Mouse (Mus musculus) C2C12 (cell line): Measurements from ENCODE around the gene Tmprss11g. TPM values are rescaled to one million over a fixed set of nuclear protein-coding genes. Genes with fewer than 3 reads are reported as not detected.
A peak's percentile ranks its signal among the peaks of the same experiment; 100 is the strongest.

Experiments used
- H3K27me3 ChIP-seq: one replicate; pipeline ENCODE4 v1.6.1; 2011; ENCODE audit not compliant: control insufficient read depth, insufficient read depth, insufficient read length
- H3K36me3 ChIP-seq: one replicate; pipeline ENCODE4 v1.6.1; 2011; ENCODE audit not compliant: control insufficient read depth, insufficient read depth
- H3K4me3 ChIP-seq: one replicate; pipeline ENCODE4 v1.5.1; 2011; ENCODE audit warnings: mild to moderate bottlenecking, control low read depth; ENCODE audit not compliant: poor library complexity, insufficient read depth, severe bottlenecking
- H3K79me2 ChIP-seq: one replicate; pipeline ENCODE4 v1.6.1; 2011; ENCODE audit not compliant: control insufficient read depth, insufficient read depth
- H3K79me3 ChIP-seq: one replicate; pipeline ENCODE4 v1.6.1; 2011; ENCODE audit warnings: low read depth, control low read depth
- H3ac ChIP-seq: one replicate; pipeline ENCODE3; 2011; ENCODE audit warnings: low read depth; ENCODE audit not compliant: control insufficient read depth, insufficient read length
- CEBPB ChIP-seq: IDR thresholded peaks from one replicate; pipeline ENCODE4 v1.6.1; 2011; ENCODE audit warnings: low read depth, mild to moderate bottlenecking, control low read depth, moderate library complexity
- CTCF ChIP-seq: IDR thresholded peaks from one replicate; pipeline ENCODE4 v1.5.1; 2011; ENCODE audit not compliant: control insufficient read depth, insufficient read depth, insufficient read length
- FOSL1 ChIP-seq: IDR thresholded peaks from one replicate; pipeline ENCODE4 v1.8.0; 2011; ENCODE audit warnings: mild to moderate bottlenecking, low read length; ENCODE audit not compliant: poor library complexity, insufficient read depth, severe bottlenecking
- MAX ChIP-seq: IDR thresholded peaks from one replicate; pipeline ENCODE4 v1.6.1; 2011; ENCODE audit warnings: mild to moderate bottlenecking, control low read depth
- MYOD1 ChIP-seq: IDR thresholded peaks from one replicate; pipeline ENCODE4 v1.6.1; 2011; ENCODE audit warnings: low read depth; ENCODE audit not compliant: control insufficient read depth, insufficient read length
- MYOG ChIP-seq: IDR thresholded peaks from one replicate; pipeline ENCODE4 v1.6.1; 2011; ENCODE audit not compliant: control insufficient read depth, insufficient read length; ENCODE audit errors: extremely low read depth
- USF1 ChIP-seq: IDR thresholded peaks from one replicate; pipeline ENCODE4 v1.6.1; 2011; ENCODE audit warnings: low read depth, mild to moderate bottlenecking, control low read depth, moderate library complexity
- long read RNA-seq, 2 experiments: library from polyadenylated mRNA; unstranded; transcript quantifications; one replicate each; pipeline ENCODE4 v2.0.0; 2019 to 2020
- polyA plus RNA-seq: library from polyadenylated mRNA; unstranded; fragments of >200 nt; fragmentation: generic; extraction: Trizol; gene quantifications from one replicate; pipeline ENCODE4 v1.2.1, GENCODE M21; 2012; ENCODE audit warnings: missing spikeins

Tmprss11g gene
- 0.02 TPM for polyA plus RNA-seq
- long read RNA-seq, experiment 1 = 0 reads
- long read RNA-seq, experiment 2 = 0 reads

DNA sequence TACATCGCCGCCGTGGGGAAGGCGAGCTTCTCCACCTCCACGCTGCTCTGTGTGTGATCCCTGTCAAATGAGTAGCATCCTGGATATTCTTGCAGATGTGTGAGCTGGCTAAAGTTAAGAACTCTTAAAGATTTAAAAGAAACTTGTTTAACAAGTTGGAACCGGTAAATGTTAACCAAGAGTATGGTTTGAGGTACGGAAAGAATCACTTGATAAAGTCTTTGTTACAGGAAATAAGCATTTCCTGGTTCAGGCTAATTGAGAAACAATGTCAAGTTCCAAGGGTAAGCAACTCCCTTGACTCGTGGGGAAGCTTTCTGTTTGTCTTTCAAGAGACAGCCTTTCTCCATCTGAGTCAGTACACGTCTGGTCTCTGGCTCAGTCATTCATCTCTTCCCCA lies at the start of gene Tmprss11g:
Gene Tmprss11g (minus strand): TSS at position 101 of the 400 bp plus-strand sequence.
- Histone ChIP-seq H3K79me3 (no peaks in the 10 kb centered on the region), H3ac (no peak within 1 kb of the TSS), H3K4me3 (no peak within 1 kb of the TSS), H3K36me3 (no peaks in the 10 kb centered on the region), H3K27me3 (no peaks in the 10 kb centered on the region), H3K79me2 (no peaks in the 10 kb centered on the region)
- TF ChIP-seq CTCF (no peak), MYOD1 (no peak), FOSL1 (no peak), MAX (no peak), MYOG (no peak), USF1 (no peak), CEBPB (no peak)

DNA sequence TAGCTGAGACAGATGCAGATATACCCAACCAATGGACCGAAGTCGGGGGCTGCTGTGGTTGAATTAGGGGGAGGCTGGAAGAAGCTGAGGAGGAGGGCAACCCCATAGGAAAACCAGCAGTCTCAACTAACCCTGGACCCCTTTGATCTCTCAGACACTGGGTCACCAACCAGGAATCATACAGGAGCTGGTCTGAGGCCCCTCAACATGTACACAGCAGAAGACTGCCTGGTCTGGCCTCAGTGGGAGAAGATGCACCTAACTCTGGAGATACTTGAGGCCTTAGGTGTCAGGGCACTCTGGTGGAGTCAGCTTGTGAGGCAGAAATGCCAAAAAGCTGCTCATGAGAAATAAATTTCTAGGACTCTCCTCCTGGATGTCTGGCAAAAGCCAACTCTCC lies 28.3 kb upstream of the Tmprss11g start:
- no peaks in the 10 kb centered on the region for H3K36me3 ChIP-seq
- H3K27me3 ChIP-seq = no peaks in the 10 kb centered on the region
- H3ac ChIP-seq = no peak overlapping the region
- no peak overlapping the region for H3K4me3 ChIP-seq
- no peaks in the 10 kb centered on the region for H3K79me2 ChIP-seq
- H3K79me3 ChIP-seq = no peaks in the 10 kb centered on the region
- no peak for TF ChIP-seq USF1
- no peak for TF ChIP-seq MAX
- no peak for TF ChIP-seq CTCF
- TF ChIP-seq FOSL1 = no peak
- no peak for TF ChIP-seq MYOG
- no peak for TF ChIP-seq MYOD1
- no peak for TF ChIP-seq CEBPB

DNA sequence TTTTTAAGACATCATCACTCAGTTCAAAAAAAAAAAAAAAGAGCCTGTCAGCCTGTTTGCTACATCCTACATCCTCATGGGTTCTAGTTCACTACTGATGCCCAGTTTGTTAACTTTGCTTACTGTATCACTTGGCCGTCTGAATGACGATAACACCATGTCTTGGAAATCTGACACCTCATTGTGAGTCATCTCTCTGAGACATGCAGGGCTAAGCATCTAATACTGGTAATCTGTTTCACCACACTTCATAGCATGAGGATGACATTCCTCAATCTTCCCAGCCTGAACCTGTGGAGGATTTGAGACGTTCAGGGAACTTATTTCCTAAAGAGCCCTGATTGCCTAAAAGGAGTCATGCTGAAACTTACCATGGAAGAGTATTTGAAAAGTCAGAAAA lies 22.2 kb upstream of the Tmprss11g start:
- no peaks in the 10 kb centered on the region for H3K79me2 ChIP-seq
- H3ac ChIP-seq = no peak overlapping the region
- H3K4me3 ChIP-seq = no peak overlapping the region
- no peak for TF ChIP-seq MYOG
- TF ChIP-seq FOSL1 = peak; percentile 27
- TF ChIP-seq CTCF = no peak
- TF ChIP-seq CEBPB = peak; percentile 11
- no peaks in the 10 kb centered on the region for H3K36me3 ChIP-seq
- no peaks in the 10 kb centered on the region for H3K27me3 ChIP-seq
- no peaks in the 10 kb centered on the region for H3K79me3 ChIP-seq

DNA sequence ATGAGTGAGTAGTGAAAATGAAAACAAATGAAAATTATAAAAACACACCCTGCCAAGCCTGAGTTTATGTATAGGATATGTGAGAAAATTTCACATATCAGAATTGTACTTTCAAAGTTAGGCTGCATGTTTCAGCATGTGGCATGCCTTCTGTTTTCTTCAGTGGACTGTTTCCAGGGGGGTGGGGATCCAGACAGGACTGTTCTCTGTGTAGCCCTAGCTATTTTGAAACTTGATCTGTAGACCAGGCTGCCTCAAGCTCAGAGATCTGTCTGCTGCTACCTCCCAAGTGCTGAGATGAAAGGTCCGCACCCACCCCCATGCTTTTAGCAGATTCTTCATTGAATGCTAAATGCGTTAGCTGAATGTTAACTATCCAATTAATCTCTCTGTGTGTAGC lies 10.3 kb upstream of the Tmprss11g start:
- TF ChIP-seq USF1 (no peak), MAX (no peak), FOSL1 (no peak), MYOD1 (no peak), CTCF (no peak), CEBPB (no peak)
- no peak overlapping the region for H3ac ChIP-seq
- H3K79me3 ChIP-seq = no peaks in the 10 kb centered on the region
- H3K27me3 ChIP-seq = no peaks in the 10 kb centered on the region
- H3K79me2 ChIP-seq = no peaks in the 10 kb centered on the region
- no peaks in the 10 kb centered on the region for H3K36me3 ChIP-seq
- no peak overlapping the region for H3K4me3 ChIP-seq

DNA sequence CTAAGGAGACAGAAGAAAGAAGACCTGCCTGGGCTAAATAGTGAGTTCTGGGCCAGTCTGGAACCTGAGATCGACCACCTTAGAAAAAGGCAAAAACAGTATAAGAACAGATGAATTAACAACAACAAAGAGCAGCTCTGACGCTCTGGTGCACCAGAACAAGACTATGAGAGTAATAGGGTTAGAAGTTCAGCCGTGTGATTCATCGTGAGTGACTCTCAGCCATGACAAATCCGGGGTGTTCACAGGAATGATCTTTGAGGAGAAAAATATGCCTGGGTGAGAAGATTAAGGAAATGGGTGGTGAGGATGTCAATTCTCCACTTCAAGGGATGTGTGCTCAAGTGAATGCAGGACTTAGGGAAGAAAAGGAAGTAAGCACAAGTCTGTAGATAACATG lies 6.9 kb downstream of the Tmprss11g start:
- H3K79me3 ChIP-seq = no peaks in the 10 kb centered on the region
- no peak overlapping the region for H3K4me3 ChIP-seq
- no peak overlapping the region for H3ac ChIP-seq
- H3K36me3 ChIP-seq = no peaks in the 10 kb centered on the region
- no peaks in the 10 kb centered on the region for H3K27me3 ChIP-seq
- no peak for TF ChIP-seq USF1
- TF ChIP-seq FOSL1 = no peak
- no peak for TF ChIP-seq CEBPB
- no peak for TF ChIP-seq MYOD1
- no peak for TF ChIP-seq MYOG
- no peak for TF ChIP-seq CTCF
- no peak for TF ChIP-seq MAX
- H3K79me2 ChIP-seq = no peaks in the 10 kb centered on the region

DNA sequence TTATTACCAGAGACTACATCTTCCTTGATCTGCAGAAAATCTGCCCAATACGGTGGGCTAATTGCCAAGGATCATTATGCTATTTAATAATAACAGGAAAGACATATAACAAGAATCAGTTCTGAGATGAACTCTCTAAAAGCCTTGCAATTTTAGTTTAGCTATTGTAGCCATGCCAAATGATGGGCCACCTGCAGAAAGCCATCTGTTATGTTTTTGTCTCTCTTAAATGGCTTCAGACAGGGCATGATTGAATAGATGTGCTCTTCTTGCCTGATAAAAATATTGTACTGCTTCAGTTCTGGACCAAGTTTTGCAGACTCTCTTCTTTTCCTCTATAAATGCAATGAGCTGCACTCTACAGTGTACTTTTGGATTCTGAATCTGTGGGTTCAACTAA lies 24.9 kb downstream of the Tmprss11g start:
- no peaks in the 10 kb centered on the region for H3K27me3 ChIP-seq
- no peak overlapping the region for H3ac ChIP-seq
- TF ChIP-seq MAX (no peak), FOSL1 (no peak), USF1 (no peak), MYOD1 (no peak), CTCF (no peak), MYOG (no peak), CEBPB (no peak)
- H3K79me2 ChIP-seq = no peaks in the 10 kb centered on the region
- H3K79me3 ChIP-seq = no peaks in the 10 kb centered on the region
- H3K36me3 ChIP-seq = no peaks in the 10 kb centered on the region
- no peak overlapping the region for H3K4me3 ChIP-seq
